ENCODE assay signal across 8 mouse cellular contexts in genomic region chr13:24832811-24833155, GRCm38 (mm10). TPM values are rescaled to one million over a fixed set of nuclear protein-coding genes. Genes with fewer than 3 reads are reported as not detected.
A peak's percentile ranks its signal among the peaks of the same experiment; 100 is the strongest.
DNase-seq lines count a peak whose midpoint lies in the region; ATAC-seq and TF ChIP-seq lines count a peak whose summit lies in the region.

No protein-coding gene starts in this region.

- ATAC-seq in heart, postnatal 0 days (ENCODE audit: insufficient read depth, low read depth): no peak
- ATAC-seq in hindbrain, embryonic 15.5 days (ENCODE audit: low FRiP score, low read depth): no peak
- no peak for ATAC-seq in midbrain, embryonic 13.5 days

- WGBS in heart, postnatal 0 days: 32% methylated on average over 2 of the region's 2 CpGs
- WGBS in hindbrain, embryonic 15.5 days: 65% methylated on average over 2 of the region's 2 CpGs
- WGBS in midbrain, embryonic 13.5 days: 68% methylated on average over 2 of the region's 2 CpGs

- peak overlapping the region; percentile 75 for H3K9ac ChIP-seq in heart, postnatal 0 days (replicated peaks; ENCODE audit: low read depth, low read length)
- peak overlapping the region; percentile 81 for H3K9ac ChIP-seq in hindbrain, embryonic 15.5 days
- H3K9ac ChIP-seq in midbrain, embryonic 13.5 days (replicated peaks): peak overlapping the region; percentile 91

- peaks cover 3% of the 10 kb centered on the region; the same call in 1 of the 2 replicates for H3K36me3 ChIP-seq in heart, postnatal 0 days (replicated peaks; ENCODE audit: control insufficient read depth, insufficient read depth, low read length)
- no peaks in the 10 kb centered on the region for H3K36me3 ChIP-seq in hindbrain, embryonic 15.5 days
- 0 out of 2 replicates have a peak, but pooled peaks cover 4% of the 10 kb centered on the region for H3K36me3 ChIP-seq in midbrain, embryonic 13.5 days

- DNase-seq in heart, postnatal 0 days (ENCODE audit: low spot score): no peak
- DNase-seq in heart, adult 11 months: no peak
- DNase-seq in layer of hippocampus, adult 9-11 months: no peak
- DNase-seq in layer of hippocampus, adult 8-10 months (ENCODE audit: low spot score in 2 of 2): no peak
- no peak for DNase-seq in natural killer cell, adult 2 months (ENCODE audit: low spot score in 2 of 2)

- H3K9me3 ChIP-seq in heart, postnatal 0 days (replicated peaks; ENCODE audit: control insufficient read depth, low read length): no peaks in the 10 kb centered on the region
- H3K9me3 ChIP-seq in hindbrain, embryonic 15.5 days: no peaks in the 10 kb centered on the region
- no peaks in the 10 kb centered on the region for H3K9me3 ChIP-seq in midbrain, embryonic 13.5 days

- peak overlapping the region; percentile 87 for H3K4me2 ChIP-seq in heart, postnatal 0 days (ENCODE audit: low read depth, low read length)
- H3K4me2 ChIP-seq in hindbrain, embryonic 15.5 days: peak overlapping the region; percentile 78
- peak overlapping the region; percentile 71 for H3K4me2 ChIP-seq in midbrain, embryonic 13.5 days (replicated peaks)

- H3K4me1 ChIP-seq in heart, postnatal 0 days (ENCODE audit: control insufficient read depth, insufficient read depth): peaks cover 24% of the 10 kb centered on the region
- peaks cover 3% of the 10 kb centered on the region; the same call in 1 of the 2 replicates for H3K4me1 ChIP-seq in brown adipose tissue, adult 24 weeks (ENCODE audit: control insufficient read depth, insufficient read depth, insufficient read length, low read length)
- H3K4me1 ChIP-seq in hindbrain, embryonic 15.5 days (replicated peaks): peaks cover 31% of the 10 kb centered on the region
- peaks cover 35% of the 10 kb centered on the region for H3K4me1 ChIP-seq in midbrain, embryonic 13.5 days (replicated peaks)

- TF ChIP-seq EP300 in heart, postnatal 0 days (IDR thresholded peaks at IDR 0.05; ENCODE audit: low read depth): no peak

- no peak overlapping the region for H3K27ac ChIP-seq in heart, postnatal 0 days (ENCODE audit: low read depth)
- no peak overlapping the region for H3K27ac ChIP-seq in brown adipose tissue, adult 24 weeks (replicated peaks; ENCODE audit: low read depth, low read length)
- H3K27ac ChIP-seq in hindbrain, embryonic 15.5 days (replicated peaks): no peak overlapping the region
- H3K27ac ChIP-seq in midbrain, embryonic 13.5 days: no peak overlapping the region

- H3K27me3 ChIP-seq in heart, postnatal 0 days (ENCODE audit: control insufficient read depth, insufficient read depth, low read length): no peaks in the 10 kb centered on the region
- no peaks in the 10 kb centered on the region for H3K27me3 ChIP-seq in hindbrain, embryonic 15.5 days
- no peaks in the 10 kb centered on the region for H3K27me3 ChIP-seq in midbrain, embryonic 13.5 days

- H3K4me3 ChIP-seq in heart, postnatal 0 days (ENCODE audit: low read depth, low read length): peak overlapping the region; percentile 91
- H3K4me3 ChIP-seq in brown adipose tissue, adult 24 weeks (ENCODE audit: insufficient read depth, low read depth, low read length): peak overlapping the region; percentile 89
- H3K4me3 ChIP-seq in hindbrain, embryonic 15.5 days: peak overlapping the region; percentile 91
- H3K4me3 ChIP-seq in midbrain, embryonic 13.5 days (replicated peaks): peak overlapping the region; percentile 89

- TF ChIP-seq CTCF in heart, postnatal 0 days (IDR thresholded peaks at IDR 0.05; ENCODE audit: low read depth): no peak

RNA-seq across cellular contexts. Expression of gene Tdp2, which starts 1.3 kb away (rescaled TPM):
- total RNA-seq in heart, postnatal 0 days (2014; rRNA removed; ENCODE audit: low replicate concordance): 24.2 and 27.5 TPM in 2 replicates
- 17.4 and 18.5 TPM in 2 replicates for polyA plus RNA-seq in heart, postnatal 0 days (2015; fragmentation: Nextera tagmentation; extraction: Ambion mirVana)
- 16.2 and 19.9 TPM in 2 replicates for polyA plus RNA-seq in brown adipose tissue, adult 24 weeks (2012; ENCODE audit: insufficient read depth, insufficient read length, missing spikeins)
- 31.6 and 31.7 TPM in 2 replicates for polyA plus RNA-seq in hindbrain, embryonic 15.5 days (2015; fragmentation: Nextera tagmentation; extraction: Ambion mirVana)
- 42.7 and 45.7 TPM in 2 replicates for polyA plus RNA-seq in midbrain, embryonic 13.5 days (2015; fragmentation: Nextera tagmentation; extraction: Ambion mirVana)
- 10 to 100 TPM; 24.3 to 29.5 (median 25.4) TPM for total RNA-seq in layer of hippocampus, adult 8-10 months (2022)

RNA-seq across cellular contexts. Expression of gene Acot13, which starts 1.4 kb away (rescaled TPM):
- 176 and 219 TPM in 2 replicates for total RNA-seq in heart, postnatal 0 days (2014; rRNA removed; ENCODE audit: low replicate concordance)
- 609 and 634 TPM in 2 replicates for polyA plus RNA-seq in heart, postnatal 0 days (2015; fragmentation: Nextera tagmentation; extraction: Ambion mirVana)
- polyA plus RNA-seq in brown adipose tissue, adult 24 weeks (2012; ENCODE audit: insufficient read depth, insufficient read length, missing spikeins): 452 and 487 TPM in 2 replicates
- polyA plus RNA-seq in hindbrain, embryonic 15.5 days (2015; fragmentation: Nextera tagmentation; extraction: Ambion mirVana): 53.8 and 57.2 TPM in 2 replicates
- polyA plus RNA-seq in midbrain, embryonic 13.5 days (2015; fragmentation: Nextera tagmentation; extraction: Ambion mirVana): 45.6 and 46.3 TPM in 2 replicates
- 100 to 1,000 TPM in 2 of 4 experiments, 10 to 100 TPM in 2; 95.6 to 108 (median 98.4) TPM for total RNA-seq in layer of hippocampus, adult 8-10 months (2022)

RNA-seq across cellular contexts. Expression of gene D130043K22Rik, which starts 12.2 kb away (rescaled TPM):
- not detected in 2 replicates for total RNA-seq in heart, postnatal 0 days (2014; rRNA removed; ENCODE audit: low replicate concordance)
- 0.03 TPM in 1 of 2 replicates, not detected in the other for polyA plus RNA-seq in heart, postnatal 0 days (2015; fragmentation: Nextera tagmentation; extraction: Ambion mirVana)
- not detected in 2 replicates for polyA plus RNA-seq in brown adipose tissue, adult 24 weeks (2012; ENCODE audit: insufficient read depth, insufficient read length, missing spikeins)
- 6.9 and 8.2 TPM in 2 replicates for polyA plus RNA-seq in hindbrain, embryonic 15.5 days (2015; fragmentation: Nextera tagmentation; extraction: Ambion mirVana)
- 2.6 and 2.7 TPM in 2 replicates for polyA plus RNA-seq in midbrain, embryonic 13.5 days (2015; fragmentation: Nextera tagmentation; extraction: Ambion mirVana)
- 10 to 100 TPM; 21.6 to 29.6 (median 26.5) TPM for total RNA-seq in layer of hippocampus, adult 8-10 months (2022)

RNA-seq across cellular contexts. Expression of gene BC005537, which starts 31.3 kb away (rescaled TPM):
- total RNA-seq in heart, postnatal 0 days (2014; rRNA removed; ENCODE audit: low replicate concordance): 36.4 and 43.9 TPM in 2 replicates
- 13.2 and 14.0 TPM in 2 replicates for polyA plus RNA-seq in heart, postnatal 0 days (2015; fragmentation: Nextera tagmentation; extraction: Ambion mirVana)
- 60.6 and 80.2 TPM in 2 replicates for polyA plus RNA-seq in brown adipose tissue, adult 24 weeks (2012; ENCODE audit: insufficient read depth, insufficient read length, missing spikeins)
- 16.6 and 23.4 TPM in 2 replicates for polyA plus RNA-seq in hindbrain, embryonic 15.5 days (2015; fragmentation: Nextera tagmentation; extraction: Ambion mirVana)
- 24.0 and 27.3 TPM in 2 replicates for polyA plus RNA-seq in midbrain, embryonic 13.5 days (2015; fragmentation: Nextera tagmentation; extraction: Ambion mirVana)
- 100 to 1,000 TPM; 137 to 156 (median 148) TPM for total RNA-seq in layer of hippocampus, adult 8-10 months (2022)
